Mouse (Mus musculus) heart, adult 2 months (tissue): ENCODE data around the gene Plekhm2. TPM values are rescaled to one million over a fixed set of nuclear protein-coding genes. Genes with fewer than 3 reads are reported as not detected.

Experiments
- DNase-seq, 2 experiments: peaks; one replicate each; pipeline ENCODE4 v3.0.0; 2021
- H3K27ac ChIP-seq: fragments of 200-600 bp; 2 replicates; pipeline ENCODE4 v1.8.1; 2022
- H3K27me3 ChIP-seq: fragments of 200-500 bp; 2 replicates; pipeline ENCODE4 v1.6.1; 2012; ENCODE audit warnings: mild to moderate bottlenecking, low read length, inconsistent platforms, mixed read lengths; ENCODE audit not compliant: control insufficient read depth, insufficient read depth
- H3K36me3 ChIP-seq: fragments of 200-500 bp; 2 replicates; pipeline ENCODE4 v1.6.1; 2012; ENCODE audit warnings: low read length, inconsistent platforms; ENCODE audit not compliant: control insufficient read depth, insufficient read depth
- H3K4me1 ChIP-seq: fragments of 200-500 bp; 2 replicates; pipeline ENCODE4 v1.6.1; 2011; ENCODE audit warnings: low read length; ENCODE audit not compliant: control insufficient read depth, insufficient read depth
- H3K4me3 ChIP-seq: fragments of 200-600 bp; 2 replicates; pipeline ENCODE4 v1.8.1; 2022
- H3K79me2 ChIP-seq: fragments of 200-500 bp; replicated peaks from 2 replicates; pipeline ENCODE4 v1.6.1; 2012; ENCODE audit warnings: mild to moderate bottlenecking, inconsistent platforms, low read length, moderate library complexity, mixed read lengths; ENCODE audit not compliant: control insufficient read depth, insufficient read depth
- H3K9ac ChIP-seq: fragments of 200-500 bp; 2 replicates; pipeline ENCODE4 v1.6.1; 2012; ENCODE audit warnings: low read depth, mild to moderate bottlenecking, control low read depth, inconsistent platforms, low read length, mixed read lengths
- CTCF ChIP-seq: fragments of 200-600 bp; IDR thresholded peaks from 2 replicates; pipeline ENCODE4 v1.8.1; 2022; ENCODE audit warnings: antibody characterized with exemption, mild to moderate bottlenecking, moderate library complexity
- EP300 ChIP-seq: fragments of 200-500 bp; IDR thresholded peaks from 2 replicates; pipeline ENCODE4 v1.6.1; 2011; ENCODE audit warnings: low read depth, low read length, control low read depth; ENCODE audit not compliant: insufficient read depth
- POLR2A ChIP-seq: fragments of 200-500 bp; IDR thresholded peaks from 2 replicates; pipeline ENCODE4 v1.6.1; 2011; ENCODE audit warnings: mild to moderate bottlenecking, low read depth, low read length, control low read depth; ENCODE audit not compliant: insufficient read depth
- WGBS: fragments of 180-500 bp; shearing (Covaris S2); methylation state at CpG from one replicate; pipeline ENCODE4 v1.1.7; 2018; 5-methylcytosine and 5-hydroxymethylcytosine counted together
- intact Hi-C: fragments of 180-260 bp; cut with DNase I; formaldehyde crosslinking; loops from one replicate; pipeline ENCODE4 v1.15.1; 2025
- polyA plus RNA-seq: library from polyadenylated mRNA; depleted of rRNA; stranded (reverse); fragments of >200 nt; gene quantifications from 2 replicates; pipeline ENCODE4 v1.2.3, GENCODE M21; 2012
- total RNA-seq, 2 experiments: library from RNA; stranded (reverse); gene quantifications; 2 replicates each; pipeline ENCODE4 v1.2.3; 2021

The Plekhm2 gene
- total and polyA plus RNA-seq, 3 experiments, result 95.2 to 126 (median 111) TPM

DNA sequence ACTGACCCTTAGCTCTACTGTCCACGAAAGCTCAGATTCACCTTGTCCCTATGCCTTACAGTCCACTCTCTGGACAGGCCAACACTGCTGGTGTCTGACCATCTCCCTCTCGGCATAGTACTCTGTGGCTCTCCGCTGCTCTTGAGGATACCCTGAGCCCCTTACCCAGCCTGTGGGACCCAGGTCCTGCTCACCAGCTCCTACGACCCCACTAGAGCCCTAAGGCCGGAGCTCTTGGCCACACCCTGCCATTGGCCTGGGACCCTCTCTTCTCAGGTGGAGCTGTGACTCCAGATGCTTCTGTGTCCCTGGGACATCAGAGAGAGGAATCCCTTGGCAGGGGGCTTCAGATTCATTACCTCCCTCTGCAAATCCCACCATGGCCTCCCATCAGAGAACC lies 59.3 kb downstream of the Plekhm2 start:
- no peak overlapping the region for H3K4me3 ChIP-seq
- intact Hi-C loops, result no loop called here
- no peak for DNase-seq

DNA sequence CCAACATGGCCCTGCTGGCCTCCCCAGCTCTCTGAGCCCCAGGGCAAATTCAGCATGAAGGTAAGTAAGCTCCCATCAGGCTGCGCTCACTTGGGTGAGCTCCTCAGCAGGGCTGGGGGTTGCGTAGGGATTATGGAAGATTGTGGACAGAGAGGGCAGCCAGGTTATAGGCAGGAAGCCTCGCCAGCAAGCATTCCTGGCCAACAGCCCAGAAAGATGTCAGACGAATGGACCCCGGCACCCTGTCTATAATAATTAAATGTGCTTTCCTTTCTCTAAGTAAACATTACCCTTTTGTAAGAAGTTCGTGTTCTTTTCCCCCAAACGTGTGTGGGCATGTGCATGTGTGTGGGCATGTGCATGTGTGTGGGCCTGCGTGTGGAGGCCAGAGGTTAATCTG lies 60.2 kb downstream of the Plekhm2 start:
- 23% methylated on average over 8 of the region's 8 CpGs for WGBS
- Histone ChIP-seq H3K4me3 (no peak overlapping the region), H3K36me3 (no peaks in the 10 kb centered on the region), H3K27ac (peak overlapping the region; percentile 16; the same call in 1 of the 2 replicates), H3K4me1 (peaks cover 27% of the 10 kb centered on the region), H3K27me3 (no peaks in the 10 kb centered on the region), H3K9ac (0 out of 2 replicates have a peak overlapping the region, but pooled peaks have one; percentile 18), H3K79me2 (no peaks in the 10 kb centered on the region)
- peak in 1 of 2 experiments; percentile 46 for DNase-seq
- TF ChIP-seq EP300, result no peak
- TF ChIP-seq CTCF, result no peak
- TF ChIP-seq POLR2A, result no peak
- intact Hi-C loops, result no loop called here

More for the DNA sequence above, 59.3 kb downstream of the Plekhm2 start:
- 92% methylated on average over 5 of the region's 5 CpGs for WGBS
- Histone ChIP-seq H3K9ac (no peak overlapping the region), H3K27me3 (no peaks in the 10 kb centered on the region), H3K27ac (peak overlapping the region; percentile 27; the same call in 1 of the 2 replicates), H3K79me2 (no peaks in the 10 kb centered on the region), H3K4me1 (peaks cover 33% of the 10 kb centered on the region), H3K36me3 (no peaks in the 10 kb centered on the region)
- no peak for TF ChIP-seq POLR2A
- no peak for TF ChIP-seq EP300
- no peak for TF ChIP-seq CTCF

DNA sequence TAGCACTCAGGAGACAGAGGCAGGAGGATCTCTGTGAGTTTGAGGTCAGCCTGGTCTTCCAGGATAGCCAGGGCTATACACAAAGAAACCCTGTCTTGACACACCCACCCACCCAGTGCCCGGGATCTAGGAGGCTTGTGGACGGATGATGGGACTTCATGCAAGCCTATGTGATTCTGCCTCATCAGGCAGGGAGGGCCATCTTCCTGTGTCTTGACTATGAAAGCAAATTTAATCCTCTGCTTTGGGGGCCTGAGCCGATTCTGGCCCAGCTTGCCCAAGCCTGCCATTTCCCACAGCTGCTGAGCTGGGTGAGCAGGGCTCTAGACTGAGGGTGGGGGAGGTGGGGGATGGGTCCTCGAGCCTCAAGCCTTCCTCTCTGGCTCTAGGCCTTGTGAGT lies 60.8 kb downstream of the Plekhm2 start:
- no peak overlapping the region; the same call in 1 of the 2 replicates for H3K27ac ChIP-seq
- H3K9ac ChIP-seq, result no peak overlapping the region

DNA sequence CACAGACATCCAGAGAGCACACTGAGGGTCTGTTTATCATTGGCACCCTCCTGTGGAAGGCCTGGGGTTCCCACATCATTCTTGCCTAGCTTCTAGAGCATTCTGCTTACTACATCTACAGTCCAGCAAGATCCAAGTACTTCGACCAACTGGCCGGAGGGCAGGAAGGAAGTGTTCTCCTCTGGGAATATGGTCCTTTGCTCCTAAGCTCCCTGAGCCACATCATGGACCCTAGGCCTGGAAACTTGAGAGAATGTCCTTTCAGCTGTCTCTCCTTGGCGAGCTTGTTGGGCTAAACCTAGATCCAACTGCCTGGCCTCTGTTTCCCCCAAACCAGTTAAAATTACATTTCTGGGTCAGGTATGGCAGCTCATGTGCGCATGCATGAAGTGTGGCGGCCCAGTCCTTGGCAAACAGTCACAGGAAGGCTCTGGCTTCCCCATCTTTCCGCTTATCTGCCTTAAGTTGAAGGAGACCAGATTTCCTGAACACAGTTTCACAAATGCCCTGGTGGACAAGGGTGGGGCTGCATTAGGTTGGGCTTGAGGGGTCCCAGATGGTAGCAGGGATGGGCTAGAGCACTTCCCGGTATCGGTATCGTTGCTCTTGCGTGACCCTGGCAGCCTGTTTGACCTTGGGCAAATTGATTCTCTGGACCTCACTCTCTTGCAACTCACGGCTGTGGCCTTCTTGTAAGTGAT lies 62.0 kb downstream of the Plekhm2 start:
- Histone ChIP-seq H3K27me3 (no peaks in the 10 kb centered on the region), H3K4me1 (peaks cover 29% of the 10 kb centered on the region), H3K36me3 (no peaks in the 10 kb centered on the region), H3K4me3 (no peak overlapping the region), H3K9ac (no peak overlapping the region), H3K27ac (peak overlapping the region; percentile 92), H3K79me2 (no peaks in the 10 kb centered on the region)
- WGBS, result 39% methylated on average over 11 of the region's 11 CpGs
- TF ChIP-seq CTCF, result peak; percentile 51
- TF ChIP-seq EP300, result peak; percentile 60; the same call in 1 of the 2 replicates
- peak; percentile 41; the same call in 1 of the 2 replicates for TF ChIP-seq POLR2A
- peak in 1 of 2 experiments; percentile 55 for DNase-seq
- intact Hi-C loops, result no loop called here

More for the DNA sequence above, 60.8 kb downstream of the Plekhm2 start:
- intact Hi-C loops, result no loop called here
- no peak for DNase-seq
- H3K36me3 ChIP-seq, result no peaks in the 10 kb centered on the region
- H3K4me1 ChIP-seq, result peaks cover 26% of the 10 kb centered on the region
- H3K4me3 ChIP-seq, result no peak overlapping the region
- no peak for TF ChIP-seq CTCF
- TF ChIP-seq POLR2A, result no peak
- TF ChIP-seq EP300, result no peak
- 69% methylated on average over 4 of the region's 4 CpGs for WGBS
- H3K27me3 ChIP-seq, result no peaks in the 10 kb centered on the region
- H3K79me2 ChIP-seq, result no peaks in the 10 kb centered on the region

DNA sequence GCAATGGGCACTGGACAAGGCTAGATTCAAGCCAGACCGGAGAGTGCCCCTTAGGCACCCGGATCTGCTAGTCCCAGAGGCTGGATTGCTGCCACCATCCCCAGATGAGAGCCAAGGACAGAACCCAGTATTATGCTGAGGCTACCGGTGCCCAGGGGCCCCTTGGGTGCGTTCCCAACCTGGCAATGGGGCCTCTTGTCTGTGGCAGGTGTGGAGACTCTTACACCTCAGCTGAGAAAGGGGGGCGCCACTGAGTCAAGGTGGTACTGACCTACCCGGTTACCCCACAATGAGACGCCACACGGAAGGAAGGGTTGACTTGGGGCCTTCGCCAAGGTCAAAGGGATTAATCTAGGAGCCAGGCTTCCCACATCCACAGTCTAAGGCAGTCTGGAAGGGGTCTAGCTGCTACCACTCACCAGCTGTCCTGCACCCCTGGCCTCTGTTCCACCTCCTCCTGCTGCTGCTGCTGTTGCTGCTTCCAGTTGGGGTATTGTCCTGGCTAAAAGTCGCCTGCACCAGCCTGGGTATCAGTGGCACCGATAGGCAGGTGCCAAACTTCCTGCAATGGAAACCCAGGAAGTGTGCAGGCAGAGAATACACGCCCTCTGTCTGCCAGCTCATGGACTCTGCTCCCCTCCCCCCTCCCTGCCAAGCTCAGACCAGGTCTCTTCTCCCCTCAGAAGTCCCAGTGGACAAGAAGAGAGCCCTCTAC lies 63.4 kb downstream of the Plekhm2 start:
- Histone ChIP-seq H3K9ac (peak overlapping the region; percentile 91), H3K4me3 (peak overlapping the region; percentile 25), H3K36me3 (no peaks in the 10 kb centered on the region), H3K4me1 (peaks cover 30% of the 10 kb centered on the region), H3K27ac (peak overlapping the region; percentile 92), H3K79me2 (no peaks in the 10 kb centered on the region), H3K27me3 (no peaks in the 10 kb centered on the region)
- intact Hi-C loops, result no loop called here
- peak; percentile 76 for TF ChIP-seq POLR2A
- TF ChIP-seq CTCF, result peak; percentile 38
- TF ChIP-seq EP300, result peak; percentile 72; the same call in 1 of the 2 replicates
- DNase-seq, result peak in 1 of 2 experiments; percentile 64
- 53% methylated on average over 12 of the region's 12 CpGs for WGBS

DNA sequence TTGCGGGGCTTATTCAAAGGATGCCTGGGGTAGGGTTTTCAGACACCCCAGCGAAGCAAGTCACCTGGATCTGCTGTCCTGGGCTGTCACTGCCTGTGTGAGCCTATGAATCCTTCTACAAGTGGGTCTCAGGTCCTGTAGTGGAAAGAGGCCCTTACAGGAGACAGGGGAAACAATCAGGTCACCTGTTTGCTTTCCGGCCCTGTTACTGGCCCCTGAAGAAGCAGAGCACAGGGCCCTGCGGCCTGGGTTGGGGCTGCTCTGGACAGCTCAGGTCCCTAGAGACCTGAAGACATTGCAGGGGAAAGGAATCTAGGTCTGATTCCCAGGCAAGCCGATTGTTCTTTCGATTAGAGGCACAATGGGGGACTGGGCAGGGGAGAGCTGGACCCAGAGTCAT lies 64.3 kb downstream of the Plekhm2 start:
- Histone ChIP-seq H3K9ac (peak overlapping the region; percentile 91), H3K4me1 (peaks cover 30% of the 10 kb centered on the region), H3K36me3 (no peaks in the 10 kb centered on the region), H3K27ac (peak overlapping the region; percentile 92), H3K27me3 (no peaks in the 10 kb centered on the region), H3K79me2 (no peaks in the 10 kb centered on the region), H3K4me3 (peak overlapping the region; percentile 74)
- intact Hi-C loops, result no loop called here
- DNase-seq, result peak in 1 of 2 experiments; percentile 39
- TF ChIP-seq EP300 (no peak), POLR2A (no peak), CTCF (no peak)
- 30% methylated on average over 6 of the region's 6 CpGs for WGBS
